Mouse (Mus musculus) cerebellum, adult 2 months (tissue): ENCODE results near the gene Tbc1d22a.

Experiments used
- CTCF ChIP-seq: fragments of 200-500 bp; IDR thresholded peaks from 2 replicates; pipeline ENCODE4 v1.5.1; 2011; ENCODE audit warnings: low read depth, mild to moderate bottlenecking, control low read depth, low read length, moderate library complexity, borderline replicate concordance; ENCODE audit not compliant: insufficient read depth
- POLR2A ChIP-seq: fragments of 200-500 bp; IDR thresholded peaks from 2 replicates; pipeline ENCODE4 v1.6.1; 2011; ENCODE audit warnings: low read length, control low read depth, borderline replicate concordance; ENCODE audit not compliant: insufficient read depth

DNA sequence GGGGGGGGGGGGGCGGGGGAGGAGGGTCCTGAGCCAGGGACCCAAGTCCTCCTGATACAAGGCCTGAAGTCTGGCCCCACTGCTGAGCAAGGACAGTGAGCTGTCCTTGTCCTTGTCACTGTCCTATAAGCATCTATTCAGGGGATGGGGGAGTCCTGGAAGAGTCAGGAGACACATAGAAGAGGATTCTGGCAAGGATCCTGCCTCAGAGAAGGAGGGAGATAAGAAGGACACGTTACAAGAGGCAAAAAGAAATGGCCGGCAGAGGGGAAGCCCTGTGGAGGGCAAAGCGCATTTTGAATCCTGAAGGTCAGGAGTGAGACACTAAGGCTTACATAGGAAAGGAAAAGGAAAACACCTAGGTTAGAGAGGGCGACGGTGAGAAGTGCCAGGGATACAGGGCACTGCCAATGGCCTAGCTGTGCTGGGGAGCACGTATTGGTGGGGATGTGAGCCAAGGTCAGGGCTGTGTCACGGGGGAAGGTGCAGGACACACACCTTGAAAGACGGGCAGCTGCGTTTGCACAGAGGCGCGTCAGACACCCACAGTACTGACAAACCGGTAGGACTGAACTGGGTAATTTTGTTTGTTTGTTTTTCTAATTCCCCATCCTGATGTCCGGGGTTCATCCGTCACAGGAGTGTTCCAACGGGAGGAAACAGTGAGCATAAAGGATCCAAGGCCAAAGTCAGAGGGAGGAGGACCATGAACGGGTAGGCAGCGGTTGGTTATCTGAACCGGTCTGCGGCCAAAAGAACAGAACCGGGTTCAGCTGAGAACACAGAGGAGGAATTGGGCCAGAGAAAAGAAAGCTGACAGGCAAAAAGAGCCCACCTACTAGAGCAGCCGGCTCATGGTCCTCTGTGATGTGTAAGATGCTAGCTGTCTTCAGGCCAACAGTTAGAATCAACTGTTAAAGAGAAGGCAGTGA, 37.2 kb upstream of the Tbc1d22a start:
- TF ChIP-seq POLR2A (no peak), CTCF (no peak)
